Mouse (Mus musculus): ENCODE results near the gene Neurog1.

The Neurog1 gene

GRCm38 (mm10) chr13:56221129-56221910 is 30.6 kb downstream of the Neurog1 start:
- peak; percentile 85 for DNase-seq (ENCODE audit: extremely low spot score)

GRCm38 (mm10) chr13:56219254-56219653 is 32.7 kb downstream of the Neurog1 start:
- DNase-seq (ENCODE audit: extremely low spot score): no peak

GRCm38 (mm10) chr13:56216090-56216489 is 35.9 kb downstream of the Neurog1 start:
- peak; percentile 39 for DNase-seq (ENCODE audit: extremely low spot score)

- DNase-seq (ENCODE audit: extremely low spot score): no peak
Measured at GRCm38 (mm10) chr13:56214633-56215032, 37.3 kb downstream of the Neurog1 start.

- DNase-seq (ENCODE audit: extremely low spot score): no peak
Measured at GRCm38 (mm10) chr13:56209067-56209411, 42.9 kb downstream of the Neurog1 start.

- DNase-seq (ENCODE audit: extremely low spot score): peak; percentile 82
Measured at GRCm38 (mm10) chr13:56208225-56209066, 43.5 kb downstream of the Neurog1 start.

All from embryo, embryonic 9.5 days (tissue).